Mouse (Mus musculus) heart, embryonic 10.5 days (tissue): ENCODE data around the gene Trib3. TPM values are rescaled to one million over a fixed set of nuclear protein-coding genes. Genes with fewer than 3 reads are reported as not detected.

Experiments used
- DNase-seq: peaks from one replicate; pipeline ENCODE4 v3.0.0-alpha.2; 2017; ENCODE audit warnings: low spot score
- H3K27ac ChIP-seq: fragments of 300-500 bp; sonication (generic); 2 replicates; pipeline ENCODE4 v1.5.1; 2016; ENCODE audit warnings: mild to moderate bottlenecking
- H3K27me3 ChIP-seq: fragments of 300-500 bp; sonication (generic); 2 replicates; pipeline ENCODE4 v1.6.1; 2016; ENCODE audit warnings: mild to moderate bottlenecking; ENCODE audit not compliant: poor library complexity, insufficient read depth, severe bottlenecking
- H3K36me3 ChIP-seq: fragments of 300-500 bp; sonication (generic); 2 replicates; pipeline ENCODE4 v1.6.1; 2016; ENCODE audit warnings: mild to moderate bottlenecking, moderate library complexity
- H3K4me1 ChIP-seq: fragments of 300-500 bp; sonication (generic); 2 replicates; pipeline ENCODE4 v1.6.1; 2016; ENCODE audit warnings: mild to moderate bottlenecking
- H3K4me3 ChIP-seq: fragments of 300-500 bp; sonication (generic); 2 replicates; pipeline ENCODE4 v1.5.1; 2016; ENCODE audit warnings: mild to moderate bottlenecking, moderate library complexity
- H3K9me3 ChIP-seq: fragments of 300-500 bp; sonication (generic); 2 replicates; pipeline ENCODE4 v1.6.1; 2016; ENCODE audit warnings: mild to moderate bottlenecking, moderate library complexity
- WGBS: fragments of 180-500 bp; shearing (Covaris S2); methylation state at CpG from one replicate; pipeline ENCODE4 v1.1.7; 2016; 5-methylcytosine and 5-hydroxymethylcytosine counted together
- polyA plus RNA-seq: library from polyadenylated mRNA; unstranded; fragments of >200 nt; fragmentation: Nextera tagmentation; extraction: Ambion mirVana; gene quantifications from 2 replicates; pipeline ENCODE4 v1.2.1, GENCODE M21; 2016

Trib3 gene
- polyA plus RNA-seq, 1 experiment from 2014 or later = 5.3 TPM

- DNase-seq = no peak
Measured at GRCm38 (mm10) chr2:152344361-152344760, 529 bp upstream of the Trib3 start.

GRCm38 (mm10) chr2:152339631-152340179 lies 4.1 kb downstream of the Trib3 start:
- H3K4me3 ChIP-seq = no peak overlapping the region
- H3K27me3 ChIP-seq = peaks cover 16% of the 10 kb centered on the region
- H3K27ac ChIP-seq = no peak overlapping the region
- H3K4me1 ChIP-seq = peaks cover 22% of the 10 kb centered on the region
- 84% methylated on average over 22 of the region's 22 CpGs for WGBS
- no peak for DNase-seq
- H3K36me3 ChIP-seq = no peaks in the 10 kb centered on the region
- no peaks in the 10 kb centered on the region for H3K9me3 ChIP-seq

More at GRCm38 (mm10) chr2:152344361-152344760, 529 bp upstream of the Trib3 start:
- Histone ChIP-seq H3K27me3 (peaks cover 15% of the 10 kb centered on the region), H3K27ac (peak overlapping the region; percentile 84), H3K36me3 (no peaks in the 10 kb centered on the region), H3K4me3 (peak overlapping the region; percentile 73), H3K9me3 (no peaks in the 10 kb centered on the region), H3K4me1 (peaks cover 32% of the 10 kb centered on the region)
- 9% methylated on average over 10 of the region's 10 CpGs for WGBS

GRCm38 (mm10) chr2:152338319-152338718 lies 5.5 kb downstream of the Trib3 start:
- no peak overlapping the region for H3K4me3 ChIP-seq
- no peaks in the 10 kb centered on the region for H3K9me3 ChIP-seq
- 80% methylated on average over 13 of the region's 13 CpGs for WGBS
- DNase-seq = no peak
- H3K4me1 ChIP-seq = peaks cover 19% of the 10 kb centered on the region
- H3K27ac ChIP-seq = no peak overlapping the region
- H3K36me3 ChIP-seq = no peaks in the 10 kb centered on the region
- peaks cover 16% of the 10 kb centered on the region for H3K27me3 ChIP-seq

GRCm38 (mm10) chr2:152337591-152338212 lies 6.1 kb downstream of the Trib3 start:
- WGBS = 88% methylated on average over 11 of the region's 11 CpGs
- peaks cover 13% of the 10 kb centered on the region; the same call in 1 of the 2 replicates for H3K27me3 ChIP-seq
- no peak overlapping the region for H3K4me3 ChIP-seq
- no peak overlapping the region for H3K27ac ChIP-seq
- no peak for DNase-seq
- no peaks in the 10 kb centered on the region for H3K9me3 ChIP-seq
- peaks cover 13% of the 10 kb centered on the region for H3K4me1 ChIP-seq
- no peaks in the 10 kb centered on the region for H3K36me3 ChIP-seq

GRCm38 (mm10) chr2:152336856-152337255 lies 7.0 kb downstream of the Trib3 start:
- WGBS = 84% methylated on average over 1 of the region's 1 CpGs
- no peaks in the 10 kb centered on the region for H3K36me3 ChIP-seq
- H3K27ac ChIP-seq = no peak overlapping the region
- H3K27me3 ChIP-seq = peaks cover 9% of the 10 kb centered on the region; the same call in 1 of the 2 replicates
- no peaks in the 10 kb centered on the region for H3K9me3 ChIP-seq
- no peak overlapping the region for H3K4me3 ChIP-seq
- DNase-seq = no peak
- H3K4me1 ChIP-seq = peaks cover 13% of the 10 kb centered on the region

- H3K4me1 ChIP-seq = peaks cover 26% of the 10 kb centered on the region
- WGBS = 37% methylated on average over 11 of the region's 11 CpGs
- no peaks in the 10 kb centered on the region for H3K9me3 ChIP-seq
- no peak overlapping the region for H3K27ac ChIP-seq
- peaks cover 7% of the 10 kb centered on the region; the same call in 1 of the 2 replicates for H3K27me3 ChIP-seq
- no peaks in the 10 kb centered on the region; the same call in 1 of the 2 replicates for H3K36me3 ChIP-seq
- no peak for DNase-seq
- H3K4me3 ChIP-seq = no peak overlapping the region
Measured at GRCm38 (mm10) chr2:152335289-152335820, 8.5 kb downstream of the Trib3 start.

- 65% methylated on average over 4 of the region's 4 CpGs for WGBS
- Histone ChIP-seq H3K36me3 (peaks cover 11% of the 10 kb centered on the region; the same call in 1 of the 2 replicates), H3K9me3 (no peaks in the 10 kb centered on the region), H3K4me1 (peaks cover 26% of the 10 kb centered on the region), H3K4me3 (no peak overlapping the region), H3K27me3 (peaks cover 4% of the 10 kb centered on the region; the same call in 1 of the 2 replicates), H3K27ac (no peak overlapping the region)
- no peak for DNase-seq
Measured at GRCm38 (mm10) chr2:152333345-152334006, 10.4 kb downstream of the Trib3 start.

GRCm38 (mm10) chr2:152332101-152332825 lies 11.6 kb downstream of the Trib3 start, which contains the start of gene Rbck1:
Gene Rbck1, minus strand, starts transcription at chr2:152332653.
- H3K9me3 ChIP-seq = no peaks in the 10 kb centered on the region
- H3K27me3 ChIP-seq = no peaks in the 10 kb centered on the region
- DNase-seq = peak; percentile 97
- H3K27ac ChIP-seq = peak within 1 kb of the TSS; percentile 96
- H3K4me3 ChIP-seq = peak within 1 kb of the TSS; percentile 77
- peaks cover 26% of the 10 kb centered on the region for H3K4me1 ChIP-seq
- WGBS = under 1% methylated on average over 54 of the region's 54 CpGs
- H3K36me3 ChIP-seq = peaks cover 22% of the 10 kb centered on the region

GRCm38 (mm10) chr2:152330858-152331423 lies 12.9 kb downstream of the Trib3 start:
- WGBS = 44% methylated on average over 7 of the region's 7 CpGs
- DNase-seq = no peak
- Histone ChIP-seq H3K36me3 (peaks cover 35% of the 10 kb centered on the region), H3K27me3 (no peaks in the 10 kb centered on the region), H3K9me3 (no peaks in the 10 kb centered on the region), H3K4me3 (peak overlapping the region; percentile 77), H3K4me1 (peaks cover 26% of the 10 kb centered on the region), H3K27ac (peak overlapping the region; percentile 96)

GRCm38 (mm10) chr2:152327980-152328379 lies 15.9 kb downstream of the Trib3 start:
- Histone ChIP-seq H3K9me3 (no peaks in the 10 kb centered on the region), H3K4me3 (no peak overlapping the region), H3K27me3 (no peaks in the 10 kb centered on the region), H3K27ac (no peak overlapping the region), H3K4me1 (peaks cover 14% of the 10 kb centered on the region), H3K36me3 (peaks cover 64% of the 10 kb centered on the region)
- no peak for DNase-seq
- 73% methylated on average over 5 of the region's 5 CpGs for WGBS

GRCm38 (mm10) chr2:152326654-152327053 lies 17.2 kb downstream of the Trib3 start:
- no peak overlapping the region for H3K27ac ChIP-seq
- no peak for DNase-seq
- H3K4me1 ChIP-seq = peaks cover 14% of the 10 kb centered on the region
- H3K4me3 ChIP-seq = no peak overlapping the region
- H3K27me3 ChIP-seq = no peaks in the 10 kb centered on the region
- no peaks in the 10 kb centered on the region for H3K9me3 ChIP-seq
- WGBS = 89% methylated on average over 8 of the region's 8 CpGs
- H3K36me3 ChIP-seq = peaks cover 78% of the 10 kb centered on the region

GRCm38 (mm10) chr2:152326157-152326556 lies 17.7 kb downstream of the Trib3 start:
- Histone ChIP-seq H3K27me3 (no peaks in the 10 kb centered on the region), H3K9me3 (no peaks in the 10 kb centered on the region), H3K4me3 (no peak overlapping the region), H3K27ac (no peak overlapping the region), H3K36me3 (peaks cover 83% of the 10 kb centered on the region), H3K4me1 (peaks cover 9% of the 10 kb centered on the region)
- no peak for DNase-seq
- WGBS = 87% methylated on average over 13 of the region's 13 CpGs
